Mouse (Mus musculus) embryonic facial prominence, embryonic 12.5 days (tissue): Measurements from ENCODE around the gene Olfr1504. TPM values are rescaled to one million over a fixed set of nuclear protein-coding genes. Genes with fewer than 3 reads are reported as not detected.
"Not testable (repeated sequence)": the region's sequence is repeated elsewhere in the genome, so short reads cannot be mapped to it uniquely, and the experiment has no call there.

Source experiments
- ATAC-seq: fragments of 200-750 bp; cut with Nextera tagmentation; 2 replicates; pipeline ENCODE4 v1.8.0; 2017; ENCODE audit not compliant: insufficient number of reproducible peaks, insufficient read depth, low FRiP score, low TSS enrichment
- H3K27ac ChIP-seq: fragments of 300-500 bp; sonication (generic); 2 replicates; pipeline ENCODE4 v1.5.1; 2016; ENCODE audit warnings: mild to moderate bottlenecking
- H3K27me3 ChIP-seq: fragments of 300-500 bp; sonication (generic); 2 replicates; pipeline ENCODE4 v1.6.1; 2016; ENCODE audit warnings: mild to moderate bottlenecking, moderate library complexity
- H3K36me3 ChIP-seq: fragments of 300-500 bp; sonication (generic); 2 replicates; pipeline ENCODE4 v1.6.1; 2016; ENCODE audit warnings: mild to moderate bottlenecking
- H3K4me1 ChIP-seq: fragments of 300-500 bp; sonication (generic); 2 replicates; pipeline ENCODE4 v1.6.1; 2016
- H3K4me2 ChIP-seq: fragments of 300-500 bp; sonication (generic); replicated peaks from 2 replicates; pipeline ENCODE4 v1.6.1; 2016; ENCODE audit warnings: mild to moderate bottlenecking, moderate library complexity
- H3K4me3 ChIP-seq: fragments of 300-500 bp; sonication (generic); 2 replicates; pipeline ENCODE4 v1.5.1; 2016; ENCODE audit warnings: mild to moderate bottlenecking
- H3K9ac ChIP-seq: fragments of 300-500 bp; sonication (generic); 2 replicates; pipeline ENCODE4 v1.6.1; 2016; ENCODE audit warnings: mild to moderate bottlenecking, moderate library complexity
- H3K9me3 ChIP-seq: fragments of 300-500 bp; sonication (generic); 2 replicates; pipeline ENCODE4 v1.6.1; 2016; ENCODE audit warnings: mild to moderate bottlenecking, moderate library complexity
- WGBS: fragments of 180-500 bp; shearing (Covaris S2); methylation state at CpG from one replicate; pipeline ENCODE4 v1.1.7; 2016; 5-methylcytosine and 5-hydroxymethylcytosine counted together
- polyA plus RNA-seq: library from polyadenylated mRNA; unstranded; fragments of >200 nt; fragmentation: Nextera tagmentation; extraction: Ambion mirVana; gene quantifications from 2 replicates; pipeline ENCODE4 v1.2.1, GENCODE M21; 2016

Olfr1504 gene
- polyA plus RNA-seq: not detected in 2 replicates

DNA sequence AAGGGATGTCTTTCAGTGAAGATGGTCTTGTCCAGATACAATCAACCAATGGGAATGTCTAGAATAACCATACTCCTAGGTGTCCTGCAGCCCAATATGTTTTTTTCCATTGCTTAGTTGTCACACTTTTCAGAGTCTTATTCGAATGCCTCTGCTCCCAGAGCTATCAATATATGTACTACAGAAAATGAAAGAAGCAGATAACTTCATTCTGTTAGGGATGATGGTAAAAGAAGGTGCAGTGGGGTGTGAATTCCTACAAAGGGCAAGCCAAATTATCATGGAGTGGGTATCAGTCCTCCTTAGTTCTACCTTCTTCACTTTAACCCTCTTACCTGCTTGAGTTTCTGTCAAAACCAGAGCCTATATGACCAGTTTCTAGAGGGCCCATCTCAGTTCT lies at the start of gene Olfr1504:
Olfr1504 (minus strand) TSS at position 101 of the 400 bp plus-strand sequence.
- Histone ChIP-seq H3K27ac (no peak within 1 kb of the TSS), H3K4me1 (no peaks in the 10 kb centered on the region), H3K36me3 (no peaks in the 10 kb centered on the region), H3K9ac (no peak within 1 kb of the TSS), H3K4me2 (no peak within 1 kb of the TSS), H3K27me3 (no peaks in the 10 kb centered on the region), H3K9me3 (no peaks in the 10 kb centered on the region), H3K4me3 (no peak within 1 kb of the TSS)
- 74% methylated on average over 1 of the region's 1 CpGs for WGBS
- ATAC-seq: no peak

DNA sequence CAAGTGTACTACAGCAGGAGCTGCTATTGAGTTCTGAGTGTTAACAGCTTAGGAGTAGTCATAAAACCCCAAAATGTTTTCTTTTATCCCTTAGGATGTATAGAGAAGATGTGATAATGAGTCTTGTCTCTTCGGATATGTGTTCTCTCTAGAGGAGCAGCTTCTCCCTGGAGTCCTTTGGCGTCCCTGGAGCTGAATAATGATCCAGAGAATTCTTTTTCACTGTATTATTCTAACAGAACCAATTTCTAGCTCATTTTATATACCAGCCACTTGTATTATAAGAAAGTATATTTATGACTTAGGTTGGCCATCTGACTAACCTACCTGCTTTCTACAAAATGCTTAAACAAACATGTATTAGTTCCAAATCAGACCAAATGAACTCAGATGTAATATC lies 15.5 kb upstream of the Olfr1504 start, which contains the start of gene Olfr1505:
Olfr1505 (plus strand) TSS at position 301 of the 400 bp plus-strand sequence.
- WGBS: 68% methylated on average over 2 of the region's 2 CpGs
- no peak within 1 kb of the TSS for H3K4me2 ChIP-seq
- H3K27ac ChIP-seq: no peak within 1 kb of the TSS
- no peak within 1 kb of the TSS for H3K9ac ChIP-seq
- H3K4me3 ChIP-seq: no peak within 1 kb of the TSS
- no peak for ATAC-seq
- no peaks in the 10 kb centered on the region for H3K4me1 ChIP-seq
- no peaks in the 10 kb centered on the region for H3K36me3 ChIP-seq
- no peaks in the 10 kb centered on the region for H3K27me3 ChIP-seq
- no peaks in the 10 kb centered on the region for H3K9me3 ChIP-seq

GRCm38 (mm10) chr19:13861495-13861894 lies 36.2 kb downstream of the Olfr1504 start, which contains the start of gene Olfr1502:
Gene Olfr1502 (plus strand): TSS chr19:13861795.
- H3K27me3 ChIP-seq: no peaks in the 10 kb centered on the region
- no peak within 1 kb of the TSS for H3K4me3 ChIP-seq
- no peak within 1 kb of the TSS for H3K9ac ChIP-seq
- H3K4me2 ChIP-seq: no peak within 1 kb of the TSS
- no peaks in the 10 kb centered on the region for H3K36me3 ChIP-seq
- H3K9me3 ChIP-seq: no peaks in the 10 kb centered on the region
- 81% methylated on average over 1 of the region's 1 CpGs for WGBS
- H3K27ac ChIP-seq: no peak within 1 kb of the TSS
- ATAC-seq: no peak
- H3K4me1 ChIP-seq: no peaks in the 10 kb centered on the region

GRCm38 (mm10) chr19:13850592-13850991 lies 47.1 kb downstream of the Olfr1504 start, which contains the start of gene Olfr1501:
Gene Olfr1501 (minus strand): TSS chr19:13850692.
- H3K27me3 ChIP-seq, ATAC-seq, H3K36me3 ChIP-seq, H3K4me3 ChIP-seq, H3K9me3 ChIP-seq, H3K4me2 ChIP-seq, H3K9ac ChIP-seq, H3K4me1 ChIP-seq, H3K27ac ChIP-seq: not testable (repeated sequence)

Other genes starting within 250 kb of the Olfr1504 start
- not detected in 2 replicates for gene Olfr1490, start 246.8 kb downstream of the Olfr1504 start, polyA plus RNA-seq
- not detected in 2 replicates for gene Olfr1491, start 200.7 kb downstream of the Olfr1504 start, polyA plus RNA-seq
- not detected in 2 replicates for gene Olfr1493-ps1, start 174.7 kb downstream of the Olfr1504 start, polyA plus RNA-seq
- not detected in 2 replicates for gene Olfr1494, start 158.2 kb downstream of the Olfr1504 start, polyA plus RNA-seq
- not detected in 2 replicates for gene Olfr1495, start 133.3 kb downstream of the Olfr1504 start, polyA plus RNA-seq
- gene Olfr1496, start 120.0 kb downstream of the Olfr1504 start, polyA plus RNA-seq: not detected in 2 replicates
- gene Olfr1497, start 99.7 kb downstream of the Olfr1504 start, polyA plus RNA-seq: not detected in 2 replicates
- not detected in 2 replicates for gene Olfr1499, start 78.5 kb downstream of the Olfr1504 start, polyA plus RNA-seq
- gene Olfr1500, start 67.4 kb downstream of the Olfr1504 start, polyA plus RNA-seq: 0.09 TPM in 1 of 2 replicates, not detected in the other
- not detected in 2 replicates for gene Olfr1501, start 47.2 kb downstream of the Olfr1504 start, polyA plus RNA-seq
- not detected in 2 replicates for gene Olfr1502, start 36.1 kb downstream of the Olfr1504 start, polyA plus RNA-seq
- gene Olfr1505, start 15.6 kb upstream of the Olfr1504 start, polyA plus RNA-seq: not detected in 2 replicates